Mouse (Mus musculus) lung, embryonic 14.5 days (tissue): ENCODE results near the gene Fosb. TPM values are rescaled to one million over a fixed set of nuclear protein-coding genes. Genes with fewer than 3 reads are reported as not detected.

Experiments
- ATAC-seq: fragments of 200-750 bp; cut with Nextera tagmentation; 2 replicates; pipeline ENCODE4 v1.8.0; 2017; ENCODE audit warnings: mild to moderate bottlenecking, moderate TSS enrichment, moderate library complexity; ENCODE audit not compliant: insufficient read depth
- DNase-seq: peaks from one replicate; pipeline ENCODE4 v3.0.0-alpha.2; 2015
- H3K27ac ChIP-seq: fragments of 300-500 bp; sonication (generic); 2 replicates; pipeline ENCODE4 v1.5.1; 2014; ENCODE audit warnings: low read depth, mild to moderate bottlenecking, moderate library complexity
- H3K27me3 ChIP-seq: fragments of 300-500 bp; sonication (generic); 2 replicates; pipeline ENCODE4 v1.6.1; 2014; ENCODE audit warnings: low read length, control low read depth; ENCODE audit not compliant: insufficient read depth
- H3K36me3 ChIP-seq: fragments of 300-500 bp; sonication (generic); 2 replicates; pipeline ENCODE4 v1.6.1; 2014; ENCODE audit warnings: control low read depth; ENCODE audit not compliant: insufficient read depth
- H3K4me1 ChIP-seq: fragments of 300-500 bp; sonication (generic); 2 replicates; pipeline ENCODE4 v1.6.1; 2014; ENCODE audit warnings: antibody characterized with exemption, control low read depth; ENCODE audit not compliant: insufficient read depth
- H3K4me2 ChIP-seq: fragments of 300-500 bp; sonication (generic); 2 replicates; pipeline ENCODE4 v1.6.1; 2014; ENCODE audit warnings: mild to moderate bottlenecking
- H3K4me3 ChIP-seq: fragments of 300-500 bp; sonication (generic); 2 replicates; pipeline ENCODE4 v1.5.1; 2014; ENCODE audit warnings: low read depth, low read length
- H3K9ac ChIP-seq: fragments of 300-500 bp; sonication (generic); 2 replicates; pipeline ENCODE4 v1.6.1; 2014
- H3K9me3 ChIP-seq: fragments of 300-500 bp; sonication (generic); 2 replicates; pipeline ENCODE4 v1.6.1; 2016; ENCODE audit warnings: low read depth, low read length, control low read depth
- CTCF ChIP-seq: IDR thresholded peaks from 2 replicates; pipeline ENCODE4 v1.5.1; 2016; ENCODE audit warnings: antibody characterized with exemption, low read depth
- WGBS: fragments of 180-500 bp; shearing (Covaris S2); extraction: QIAGEN DNeasy Blood & Tissue Kit; methylation state at CpG from one replicate; pipeline ENCODE4 v1.1.7; 2014; 5-methylcytosine and 5-hydroxymethylcytosine counted together
- polyA plus RNA-seq: library from polyadenylated mRNA; unstranded; fragments of >200 nt; fragmentation: Nextera tagmentation; extraction: Ambion mirVana; gene quantifications from 2 replicates; pipeline ENCODE4 v1.2.1, GENCODE M21; 2014

Gene Fosb
- polyA plus RNA-seq, 1 experiment from 2014 or later = not detected

DNA sequence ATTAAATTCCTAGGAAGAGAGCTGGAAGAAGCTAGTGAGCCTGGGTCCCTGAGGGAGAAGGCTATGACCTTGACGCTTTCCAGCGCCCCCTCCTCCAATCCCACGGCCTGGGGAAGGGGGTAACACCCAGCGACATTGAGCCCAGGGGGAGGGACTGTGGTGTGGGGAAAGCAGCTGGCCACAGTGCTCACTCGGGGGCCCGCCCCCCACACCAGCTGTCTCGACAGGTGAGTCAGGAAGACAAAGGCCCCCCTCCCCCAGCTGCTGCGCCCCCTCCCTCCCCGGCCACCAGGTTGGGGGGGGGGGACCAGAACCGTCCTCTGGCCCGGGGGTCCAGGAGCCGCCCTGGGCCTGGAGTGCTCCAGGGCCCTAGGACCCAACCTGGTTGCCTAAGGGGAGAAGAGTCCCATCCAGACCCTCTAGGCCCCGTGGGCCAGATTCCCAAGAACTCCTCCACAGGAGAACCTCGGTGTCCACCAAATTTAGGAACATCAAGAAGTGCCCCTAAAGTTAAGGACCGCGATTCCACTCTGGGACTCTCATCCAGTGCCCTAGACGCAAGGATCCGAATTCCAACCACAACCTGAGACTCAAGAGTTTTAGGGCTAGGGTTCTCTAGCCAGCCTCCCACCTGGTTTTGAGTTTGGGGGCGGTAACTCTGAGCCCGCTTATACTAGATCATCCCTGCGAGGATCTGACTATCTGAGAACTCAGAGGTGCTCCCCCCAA is 39.2 kb downstream of the Fosb start:
- H3K27ac ChIP-seq = peak overlapping the region; percentile 94
- no peak for TF ChIP-seq CTCF
- H3K4me3 ChIP-seq = peak overlapping the region; percentile 99
- 0 out of 2 replicates have a peak, but pooled peaks cover 9% of the 10 kb centered on the region for H3K4me1 ChIP-seq
- peak overlapping the region; percentile 88 for H3K9ac ChIP-seq
- H3K27me3 ChIP-seq = no peaks in the 10 kb centered on the region
- no peaks in the 10 kb centered on the region for H3K9me3 ChIP-seq
- peak; percentile 39 for DNase-seq
- peaks cover 21% of the 10 kb centered on the region for H3K36me3 ChIP-seq
- under 1% methylated on average over 17 of the region's 21 CpGs for WGBS
- peak overlapping the region; percentile 74 for H3K4me2 ChIP-seq
- ATAC-seq = no peak

DNA sequence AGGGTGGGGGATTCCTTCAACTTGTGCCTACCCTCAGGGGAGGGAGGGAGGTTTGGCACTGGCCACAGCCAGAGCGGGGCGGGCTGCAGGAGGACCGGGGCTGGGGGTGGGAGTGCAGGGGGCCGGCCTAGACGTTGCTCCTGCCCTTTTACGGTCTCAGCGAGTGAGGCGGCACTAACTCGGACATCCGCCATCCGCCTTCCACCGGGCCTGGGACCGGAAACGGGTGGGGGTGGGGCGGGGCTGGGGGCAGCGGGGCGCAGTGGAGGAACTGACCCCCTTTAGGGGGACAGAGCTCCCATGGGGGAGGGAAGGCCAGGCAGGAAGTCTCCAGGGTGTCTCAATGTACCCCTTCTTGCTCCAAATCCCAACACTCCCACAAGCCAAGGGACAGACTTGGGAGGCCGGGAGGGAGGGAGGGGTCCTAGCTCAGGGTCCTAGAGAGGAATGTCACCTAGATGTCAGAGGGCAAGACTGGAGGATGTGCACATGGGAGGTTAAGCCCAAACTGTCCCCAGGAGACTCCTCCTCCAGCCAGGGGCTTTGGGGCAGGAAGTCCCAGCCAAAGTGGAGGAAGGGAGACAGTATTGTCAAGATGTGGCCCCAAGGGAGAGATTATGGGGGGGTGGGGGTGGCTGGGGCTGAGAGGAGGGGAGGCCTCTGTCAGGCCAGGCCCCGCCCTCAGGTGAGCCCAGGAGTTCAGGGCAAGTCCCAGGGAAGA is 40.0 kb downstream of the Fosb start:
- peak; percentile 75 for ATAC-seq
- Histone ChIP-seq H3K4me2 (peak overlapping the region; percentile 74), H3K9ac (peak overlapping the region; percentile 88), H3K4me3 (peak overlapping the region; percentile 99), H3K36me3 (peaks cover 25% of the 10 kb centered on the region), H3K27me3 (no peaks in the 10 kb centered on the region), H3K4me1 (0 out of 2 replicates have a peak, but pooled peaks cover 9% of the 10 kb centered on the region), H3K9me3 (no peaks in the 10 kb centered on the region), H3K27ac (peak overlapping the region; percentile 94)
- DNase-seq = peak; percentile 86
- WGBS = under 1% methylated on average over 19 of the region's 19 CpGs
- no peak for TF ChIP-seq CTCF

DNA sequence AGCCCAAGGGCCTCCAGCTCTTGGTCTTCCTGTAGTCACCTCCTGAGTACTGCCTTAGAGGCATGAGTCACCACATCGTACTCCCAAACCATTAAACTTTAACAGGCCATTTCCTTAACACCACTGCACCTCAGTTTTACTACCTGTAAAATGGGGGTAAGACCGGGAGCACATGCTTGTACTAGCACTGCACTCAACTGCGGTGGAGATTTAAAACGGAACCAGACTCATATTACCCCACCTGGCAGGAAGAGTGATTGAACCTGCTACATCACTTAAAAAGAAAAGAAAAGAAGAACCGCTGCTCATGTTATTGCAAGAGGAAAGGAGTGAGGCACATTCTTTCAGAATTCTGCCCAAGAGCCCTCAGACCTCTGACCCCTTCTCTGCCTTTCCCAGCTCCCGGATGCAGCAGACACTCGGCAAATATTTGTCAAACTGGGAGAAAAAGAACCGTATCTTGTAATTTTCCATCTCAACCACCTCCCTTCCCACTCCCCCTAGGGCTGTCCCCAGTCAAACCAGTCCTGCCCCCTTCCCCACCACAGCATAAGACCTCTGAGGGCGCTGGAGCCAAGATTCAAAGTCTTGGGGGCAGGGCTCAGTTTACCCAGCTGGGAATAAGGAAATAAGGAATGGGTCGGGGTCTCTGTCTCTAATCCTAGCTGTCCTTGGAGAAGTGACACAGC is 40.7 kb downstream of the Fosb start:
- Histone ChIP-seq H3K9me3 (no peaks in the 10 kb centered on the region), H3K4me2 (peak overlapping the region; percentile 74), H3K9ac (peak overlapping the region; percentile 88), H3K27me3 (no peaks in the 10 kb centered on the region), H3K36me3 (peaks cover 33% of the 10 kb centered on the region), H3K27ac (peak overlapping the region; percentile 94), H3K4me1 (0 out of 2 replicates have a peak, but pooled peaks cover 9% of the 10 kb centered on the region), H3K4me3 (peak overlapping the region; percentile 99)
- 24% methylated on average over 10 of the region's 10 CpGs for WGBS
- DNase-seq = peak; percentile 70
- TF ChIP-seq CTCF = no peak
- peak; percentile 44; the same call in 1 of the 2 replicates for ATAC-seq

DNA sequence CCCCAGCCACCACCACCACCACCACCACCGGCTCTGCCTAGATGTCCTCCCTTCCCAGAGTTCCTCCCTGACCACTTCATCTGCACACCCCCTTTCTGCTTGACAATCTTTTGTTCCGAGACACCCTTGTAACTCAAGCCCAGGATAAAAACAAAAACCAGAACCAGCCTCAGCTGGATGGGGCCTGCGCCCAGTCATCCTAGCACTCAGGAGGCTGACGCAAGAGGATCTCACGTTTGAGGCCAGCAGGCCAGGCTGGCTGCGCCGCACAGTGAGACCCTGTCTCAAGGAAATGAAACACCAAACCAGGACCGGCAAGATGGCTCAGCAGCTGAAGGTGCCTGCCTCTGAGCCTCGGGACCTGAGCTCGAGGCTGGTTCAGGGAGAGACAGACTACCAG is 42.8 kb downstream of the Fosb start:
- H3K9ac ChIP-seq = no peak overlapping the region
- H3K9me3 ChIP-seq = no peaks in the 10 kb centered on the region
- H3K4me3 ChIP-seq = no peak overlapping the region
- DNase-seq (peak; percentile 31), ATAC-seq (no peak)
- H3K27ac ChIP-seq = no peak overlapping the region
- TF ChIP-seq CTCF = no peak
- H3K4me2 ChIP-seq = no peak overlapping the region
- H3K27me3 ChIP-seq = no peaks in the 10 kb centered on the region
- WGBS = 51% methylated on average over 10 of the region's 10 CpGs
- 0 out of 2 replicates have a peak, but pooled peaks cover 9% of the 10 kb centered on the region for H3K4me1 ChIP-seq
- peaks cover 53% of the 10 kb centered on the region for H3K36me3 ChIP-seq

DNA sequence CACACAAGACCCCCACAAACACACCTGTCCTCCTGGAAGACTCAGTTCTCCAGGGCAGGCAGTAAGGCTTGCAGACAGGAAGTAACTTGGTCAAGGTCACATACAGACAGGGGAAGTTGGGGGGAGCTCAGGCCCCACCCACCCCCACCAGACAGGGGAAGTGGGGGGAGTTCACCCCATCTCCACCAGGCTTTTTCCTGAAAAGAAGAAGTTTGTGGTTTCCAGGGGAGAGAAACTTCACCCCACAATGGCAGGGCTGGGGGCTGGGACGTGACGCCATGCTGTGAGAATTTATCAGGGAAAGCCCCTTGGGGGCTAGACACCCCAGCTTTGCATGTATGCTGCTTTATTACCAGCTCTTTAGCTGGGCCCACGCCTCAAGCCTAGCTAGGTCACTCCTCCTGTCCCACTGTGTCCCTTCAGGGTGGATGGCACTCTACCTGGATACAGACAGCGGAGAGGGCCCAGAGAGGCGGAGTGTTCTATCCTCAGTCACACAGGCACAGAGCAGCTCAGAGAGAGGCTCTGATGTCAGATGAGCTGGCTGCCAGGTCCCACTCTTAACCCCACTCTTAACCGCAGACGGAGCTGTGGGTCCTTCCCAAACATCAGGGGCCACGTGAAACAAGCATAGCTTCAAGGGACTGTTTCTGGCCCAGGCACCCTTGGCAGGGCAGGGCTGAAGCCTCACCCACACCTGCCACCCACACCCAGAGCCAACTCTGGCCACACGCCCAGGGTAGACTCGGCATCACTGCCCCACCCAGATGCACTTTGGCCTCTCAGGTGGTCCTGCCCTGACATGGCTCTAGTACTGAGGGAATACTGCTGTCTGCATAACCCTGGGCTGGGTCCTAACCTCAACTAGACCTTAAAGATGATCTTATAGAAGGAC is 43.7 kb downstream of the Fosb start:
- DNase-seq = no peak
- Histone ChIP-seq H3K27me3 (no peaks in the 10 kb centered on the region), H3K4me1 (0 out of 2 replicates have a peak, but pooled peaks cover 9% of the 10 kb centered on the region), H3K4me3 (no peak overlapping the region), H3K9ac (no peak overlapping the region; the same call in 1 of the 2 replicates), H3K4me2 (0 out of 2 replicates have a peak overlapping the region, but pooled peaks have one; percentile 10), H3K36me3 (peaks cover 62% of the 10 kb centered on the region), H3K27ac (no peak overlapping the region), H3K9me3 (no peaks in the 10 kb centered on the region)
- ATAC-seq = no peak
- 76% methylated on average over 10 of the region's 10 CpGs for WGBS
- no peak for TF ChIP-seq CTCF

DNA sequence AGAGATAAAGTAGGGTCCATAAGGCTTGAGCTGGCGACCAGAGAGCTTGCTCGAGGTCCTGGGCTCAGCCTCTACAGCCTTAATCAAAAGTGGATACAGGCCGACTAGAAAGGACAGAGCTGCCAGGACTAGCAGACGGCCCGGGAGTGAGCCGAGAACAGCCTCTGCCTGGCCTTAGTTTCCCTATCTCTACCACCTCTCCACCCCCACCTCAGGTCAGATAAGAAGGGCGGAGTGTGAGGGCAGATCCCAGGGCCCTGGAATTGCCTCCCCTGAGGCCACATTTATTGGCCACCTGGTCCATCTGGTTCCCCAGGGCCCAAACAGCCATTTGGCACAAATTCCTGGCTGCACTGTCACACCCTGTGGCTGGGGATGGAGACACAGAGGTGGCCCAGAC is 44.7 kb downstream of the Fosb start:
- Histone ChIP-seq H3K9me3 (no peaks in the 10 kb centered on the region), H3K27ac (no peak overlapping the region), H3K36me3 (peaks cover 72% of the 10 kb centered on the region), H3K27me3 (no peaks in the 10 kb centered on the region), H3K4me3 (no peak overlapping the region), H3K4me2 (0 out of 2 replicates have a peak overlapping the region, but pooled peaks have one; percentile 12), H3K9ac (no peak overlapping the region), H3K4me1 (0 out of 2 replicates have a peak, but pooled peaks cover 9% of the 10 kb centered on the region)
- WGBS = 59% methylated on average over 7 of the region's 7 CpGs
- no peak for DNase-seq
- no peak for TF ChIP-seq CTCF
- ATAC-seq = no peak
